Mouse (Mus musculus) induced T-regulatory cell, adult 2 months (primary cell): ENCODE data around the gene Cep72.
"Not testable (repeated sequence)": the region's sequence is repeated elsewhere in the genome, so short reads cannot be mapped to it uniquely, and the experiment has no call there.

ENCODE experiments used
- DNase-seq: peaks from one replicate; pipeline ENCODE4 v3.0.0-alpha.2; 2012; ENCODE audit warnings: low read depth

Gene Cep72

DNA sequence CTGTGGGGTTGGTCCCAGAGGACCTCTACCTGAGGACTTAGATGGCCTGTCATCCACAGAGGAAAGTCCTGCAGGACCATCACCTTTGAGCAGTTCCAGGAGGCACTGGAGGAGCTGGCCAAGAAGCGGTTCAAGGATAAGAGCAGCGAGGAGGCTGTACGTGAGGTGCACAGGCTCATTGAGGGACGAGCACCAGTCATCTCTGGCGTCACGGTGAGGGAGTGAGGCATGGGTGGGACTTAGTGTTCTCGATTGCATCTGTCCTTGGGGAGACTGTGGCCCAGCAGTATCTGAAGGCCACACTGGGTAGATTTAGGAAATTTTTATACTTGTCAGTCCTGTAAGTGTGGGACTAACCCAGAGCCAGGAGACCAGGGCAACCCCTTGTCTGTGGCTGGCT is 31.4 kb downstream of the Cep72 start:
- no peak for DNase-seq

GRCm38 (mm10) chr13:74029013-74029412 is 33.1 kb downstream of the Cep72 start:
- no peak for DNase-seq

- DNase-seq, result no peak
These were observed 34.0 kb downstream of the Cep72 start for GRCm38 (mm10) chr13:74028116-74028515.

GRCm38 (mm10) chr13:74026215-74026614 is 35.9 kb downstream of the Cep72 start:
- DNase-seq, result peak; percentile 50

GRCm38 (mm10) chr13:74025151-74026081 is 36.7 kb downstream of the Cep72 start:
- peak; percentile 69 for DNase-seq

GRCm38 (mm10) chr13:74019006-74019405 is 43.1 kb downstream of the Cep72 start:
- DNase-seq, result not testable (repeated sequence)

DNA sequence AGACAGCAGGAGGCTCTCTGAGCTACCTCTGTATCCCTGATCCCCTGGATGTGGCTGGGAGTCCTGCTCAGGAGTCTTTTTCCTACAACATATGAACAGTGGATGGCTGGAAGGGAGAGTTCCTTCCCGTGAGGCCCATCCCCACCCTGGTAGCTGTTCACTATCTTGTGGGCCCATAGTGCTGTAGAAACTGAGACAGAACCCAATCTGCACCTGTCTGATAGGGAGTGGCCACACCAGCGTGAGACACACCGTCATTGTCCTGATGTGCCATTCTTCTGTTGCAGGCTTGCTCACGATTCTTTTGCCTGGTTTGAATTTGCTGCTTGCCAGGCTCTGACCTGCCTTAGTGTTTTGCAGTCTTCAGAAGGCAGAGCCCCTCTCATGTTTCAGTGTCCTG is 44.7 kb downstream of the Cep72 start:
- DNase-seq, result no peak

DNA sequence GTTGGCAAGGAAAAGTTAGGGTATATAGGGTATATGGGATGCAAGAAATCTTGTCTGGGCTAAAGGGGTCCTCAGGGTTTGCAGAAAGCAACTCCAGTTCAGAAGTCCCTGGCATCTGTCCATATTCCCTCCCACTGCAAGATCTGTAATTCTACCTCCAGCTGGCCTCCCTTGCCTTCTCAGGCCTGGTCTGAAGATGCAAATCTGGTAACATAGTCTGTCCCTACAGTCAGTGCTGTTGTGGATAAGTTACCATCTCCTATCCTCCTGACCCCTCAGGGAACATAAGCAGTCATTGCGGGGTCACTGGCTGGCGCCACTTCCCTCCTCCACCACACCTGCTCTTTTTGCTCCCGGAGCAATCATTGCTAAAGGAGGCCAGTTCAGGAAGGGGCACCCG is 46.2 kb downstream of the Cep72 start:
- DNase-seq, result no peak

GRCm38 (mm10) chr13:74010678-74011077 is 51.4 kb downstream of the Cep72 start:
- no peak for DNase-seq

GRCm38 (mm10) chr13:74009791-74010614 is 52.1 kb downstream of the Cep72 start:
- DNase-seq, result peak; percentile 57

GRCm38 (mm10) chr13:74008948-74009718 is 53.0 kb downstream of the Cep72 start, which contains the start of gene Tppp:
TSS of gene Tppp (plus strand) at chr13:74009407.
- DNase-seq, result peak; percentile 91

DNA sequence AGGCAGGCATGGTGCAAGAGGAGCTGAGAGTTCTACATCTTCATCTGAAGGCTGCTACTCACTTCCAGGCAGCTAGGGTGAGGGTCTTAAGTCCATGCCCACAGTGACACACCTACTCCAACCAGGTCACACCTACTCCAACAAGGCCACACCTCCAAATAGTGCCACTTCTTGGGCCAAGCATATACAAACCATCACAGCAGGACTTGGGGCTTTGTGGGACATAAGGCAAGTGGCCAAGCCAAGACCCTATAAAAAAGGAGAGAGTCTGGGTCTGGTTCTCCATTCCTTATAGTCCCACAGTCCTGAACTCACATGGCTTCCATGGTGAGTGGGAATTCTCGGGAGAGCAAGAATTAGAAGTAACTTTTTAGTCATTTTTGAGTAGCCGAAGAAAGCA is 53.9 kb downstream of the Cep72 start:
- DNase-seq, result not testable (repeated sequence)

DNA sequence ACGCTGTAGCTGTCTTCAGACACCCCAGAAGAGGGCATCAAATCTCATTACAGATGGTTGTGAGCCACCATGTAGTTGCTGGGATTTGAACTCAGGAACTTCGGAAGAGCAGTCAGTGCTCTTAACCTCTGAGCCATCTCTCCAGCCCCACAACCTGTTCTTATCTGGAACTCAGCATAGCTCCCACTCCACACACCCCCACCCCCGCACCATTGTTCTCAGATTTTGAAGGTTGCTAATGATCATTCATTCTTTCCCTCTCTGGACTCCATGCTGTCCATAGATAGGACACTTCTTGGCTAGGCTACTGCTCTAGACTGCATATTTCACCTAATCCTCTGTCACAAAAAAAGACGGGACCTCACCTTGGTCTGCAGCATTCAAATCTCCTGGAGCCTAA is 55.2 kb downstream of the Cep72 start:
- DNase-seq, result not testable (repeated sequence)

DNA sequence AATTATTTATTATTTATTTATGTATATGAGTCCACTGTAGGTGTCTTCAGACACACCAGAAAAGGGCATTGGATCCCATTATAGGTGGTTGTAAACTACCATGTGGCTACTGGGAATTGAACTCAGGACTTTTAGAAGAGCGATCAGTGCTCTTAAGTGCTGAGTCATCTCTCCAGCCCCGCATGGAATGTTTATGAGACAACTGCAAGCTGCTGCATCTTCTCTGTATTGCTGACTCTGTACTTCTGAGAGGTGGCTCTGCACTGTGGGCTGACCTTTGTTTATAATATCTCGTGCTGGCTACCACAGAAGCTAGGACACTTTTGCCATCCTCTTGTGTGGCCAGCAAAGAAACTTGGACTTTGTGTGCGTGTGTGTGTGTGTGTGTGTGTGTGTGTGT is 60.6 kb downstream of the Cep72 start:
- DNase-seq, result no peak

GRCm38 (mm10) chr13:74000961-74001360 is 61.1 kb downstream of the Cep72 start:
- no peak for DNase-seq

DNA sequence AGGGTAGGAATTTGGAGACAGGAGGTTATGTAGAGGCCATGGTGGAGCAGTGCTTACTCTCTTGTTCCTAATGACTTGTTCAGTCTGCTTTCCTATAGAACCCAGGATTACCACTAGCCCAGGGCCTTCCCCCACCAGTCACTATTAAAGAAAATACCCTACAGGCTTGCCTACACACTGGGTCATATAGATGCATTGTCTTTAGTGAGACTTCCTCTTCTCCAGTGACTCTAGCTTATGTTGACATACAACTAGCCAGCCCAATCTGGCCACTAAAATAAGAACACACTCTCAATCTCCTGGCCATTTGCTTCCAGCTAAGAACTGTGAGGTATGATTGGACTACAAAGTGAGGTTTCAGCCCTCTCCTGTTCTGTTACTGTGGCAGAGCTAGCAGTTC is 61.6 kb downstream of the Cep72 start:
- DNase-seq, result no peak

DNA sequence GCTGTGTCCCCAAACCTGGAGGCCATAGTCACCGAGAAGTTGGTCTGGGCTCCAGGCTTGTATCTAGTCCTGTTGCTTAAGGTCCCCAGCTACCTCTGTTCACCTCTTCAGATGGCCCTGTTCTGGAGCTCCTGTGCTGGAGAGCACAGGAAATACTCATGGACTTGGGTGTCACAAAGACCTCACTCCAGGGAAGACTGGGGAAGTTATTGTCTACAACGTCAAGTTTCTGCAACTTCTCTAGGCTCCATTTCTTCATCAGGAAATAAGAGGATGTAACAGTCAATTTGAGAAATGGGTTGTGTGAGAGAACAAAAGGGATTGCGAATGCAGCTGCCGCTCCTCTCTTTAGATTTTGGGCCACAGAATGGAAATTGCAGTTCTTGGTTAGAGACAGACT is 65.6 kb downstream of the Cep72 start:
- DNase-seq, result no peak

- no peak for DNase-seq
These were observed 70.8 kb downstream of the Cep72 start for GRCm38 (mm10) chr13:73991267-73991666.

GRCm38 (mm10) chr13:73990761-73991160 is 71.3 kb downstream of the Cep72 start:
- no peak for DNase-seq

DNA sequence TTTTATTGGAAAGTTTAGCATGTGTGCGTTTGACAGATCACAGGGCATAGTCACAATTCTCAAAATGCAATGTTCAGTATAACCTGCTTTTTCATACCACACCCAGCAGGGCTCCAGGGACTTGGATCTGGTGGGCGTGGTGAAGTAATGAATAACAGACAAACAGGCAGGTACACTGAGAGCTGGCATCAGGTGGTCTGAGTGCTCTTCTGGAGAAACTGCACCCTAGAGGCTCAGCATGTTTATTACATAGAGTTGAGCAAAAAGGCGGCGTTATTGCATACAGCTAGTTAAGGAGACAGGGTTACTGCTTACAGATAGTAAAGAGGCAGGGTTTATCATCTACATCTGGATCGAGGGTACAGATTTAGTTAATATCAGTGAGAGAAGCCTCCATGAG is 71.8 kb downstream of the Cep72 start:
- DNase-seq, result no peak
